Mouse (Mus musculus) CH12.LX (cell line): ENCODE data around the gene Cd200. TPM values are rescaled to one million over a fixed set of nuclear protein-coding genes. Genes with fewer than 3 reads are reported as not detected.

Experiments used
- DNase-seq: peaks from one replicate; pipeline ENCODE4 v3.0.0-alpha.2; 2013; ENCODE audit errors: extremely low read depth
- H3K27ac ChIP-seq: 2 replicates; pipeline ENCODE4 v1.5.1; 2012; ENCODE audit warnings: low read depth, mild to moderate bottlenecking, control low read depth, moderate library complexity; ENCODE audit not compliant: insufficient read depth
- H3K27me3 ChIP-seq: replicated peaks from 2 replicates; pipeline ENCODE3; 2012; ENCODE audit warnings: inconsistent platforms
- H3K36me3 ChIP-seq, 2 experiments: replicated peaks in 1 of 2; 2 replicates each; pipeline versions ENCODE3 to v1.6.1; 2012; ENCODE audit warnings: inconsistent platforms in 1 of 2, low read length in 1 of 2, mild to moderate bottlenecking in 1 of 2, mixed read lengths in 1 of 2, moderate library complexity in 1 of 2; ENCODE audit not compliant: control insufficient read depth in 1 of 2, insufficient read depth in 1 of 2
- H3K4me1 ChIP-seq, 2 experiments: 2 replicates each; pipeline ENCODE4 v1.6.1; 2012; ENCODE audit warnings: inconsistent platforms in 1 of 2, moderate library complexity in 1 of 2; ENCODE audit not compliant: insufficient read depth in 2 of 2, control insufficient read depth in 1 of 2
- H3K4me2 ChIP-seq: 2 replicates; pipeline ENCODE4 v1.6.1; 2012; ENCODE audit warnings: low read depth, mild to moderate bottlenecking, control low read depth; ENCODE audit not compliant: poor library complexity, insufficient read depth, severe bottlenecking
- H3K4me3 ChIP-seq, 3 experiments: fragments of 150-350 bp in 1 of 3; sonication (generic) in 1 of 3; replicated peaks in 1 of 3; 2 replicates each; pipeline versions ENCODE3 to v1.5.1; 2011 to 2012; ENCODE audit warnings: low read depth in 2 of 3, low read length in 2 of 3, mild to moderate bottlenecking in 2 of 3, moderate library complexity in 2 of 3, control low read depth in 1 of 3, improper control_type of control experiment in 1 of 3, inconsistent platforms in 1 of 3, mixed read lengths in 1 of 3; ENCODE audit not compliant: poor library complexity in 1 of 3
- H3K79me2 ChIP-seq: replicated peaks from 2 replicates; pipeline ENCODE4 v1.6.1; 2012; ENCODE audit warnings: mild to moderate bottlenecking, moderate library complexity; ENCODE audit not compliant: control insufficient read depth, poor library complexity, insufficient read depth, severe bottlenecking; ENCODE audit errors: extremely low read depth
- H3K9ac ChIP-seq: 2 replicates; pipeline ENCODE4 v1.6.1; 2012; ENCODE audit warnings: low read depth, mild to moderate bottlenecking, control low read depth, moderate library complexity; ENCODE audit not compliant: insufficient read depth
- H3K9me3 ChIP-seq: replicated peaks from 2 replicates; pipeline ENCODE3; 2012; ENCODE audit warnings: low read length, inconsistent platforms, mixed read lengths
- BHLHE40 ChIP-seq: IDR thresholded peaks from 2 replicates; pipeline ENCODE4 v1.6.1; 2011; ENCODE audit warnings: mild to moderate bottlenecking, low read depth, low read length, improper control_type of control experiment
- CHD2 ChIP-seq: IDR thresholded peaks from 2 replicates; pipeline ENCODE4 v1.6.1; 2011; ENCODE audit warnings: low read length, improper control_type of control experiment
- CTCF ChIP-seq, 2 experiments: IDR thresholded peaks in 1 of 2; conservative IDR thresholded peaks in 1 of 2; 2 replicates each; pipeline ENCODE4 v1.5.1; 2011 to 2012; ENCODE audit warnings: low read depth in 2 of 2, low read length in 2 of 2, improper control_type of control experiment in 1 of 2, inconsistent platforms in 1 of 2, mild to moderate bottlenecking in 1 of 2, moderate library complexity in 1 of 2
- ELF1 ChIP-seq: IDR thresholded peaks from 2 replicates; pipeline ENCODE4 v1.6.1; 2014; ENCODE audit warnings: low read depth, mild to moderate bottlenecking, inconsistent platforms, low read length, improper control_type of control experiment
- EP300 ChIP-seq: IDR thresholded peaks from 2 replicates; pipeline ENCODE4 v1.6.1; 2011; ENCODE audit warnings: low read length, improper control_type of control experiment
- ETS1 ChIP-seq: conservative IDR thresholded peaks from 2 replicates; pipeline ENCODE4 v1.6.1; 2012; ENCODE audit warnings: low read depth, mild to moderate bottlenecking, inconsistent platforms, low read length, improper control_type of control experiment, moderate library complexity
- GABPA ChIP-seq: IDR thresholded peaks from 2 replicates; pipeline ENCODE4 v1.6.1; 2012; ENCODE audit warnings: low read depth, low read length, improper control_type of control experiment, inconsistent platforms; ENCODE audit not compliant: insufficient replicate concordance
- HCFC1 ChIP-seq: IDR thresholded peaks from 2 replicates; pipeline ENCODE4 v1.6.1; 2012; ENCODE audit warnings: low read depth, mild to moderate bottlenecking, inconsistent platforms, low read length, improper control_type of control experiment
- JUN ChIP-seq: IDR thresholded peaks from 2 replicates; pipeline ENCODE4 v1.6.1; 2011; ENCODE audit warnings: low read depth, mild to moderate bottlenecking, low read length, improper control_type of control experiment, moderate library complexity; ENCODE audit not compliant: insufficient read depth
- KAT2A ChIP-seq: IDR thresholded peaks from 2 replicates; pipeline ENCODE4 v1.6.1; 2012; ENCODE audit warnings: low read length, improper control_type of control experiment, inconsistent platforms; ENCODE audit not compliant: insufficient replicate concordance
- MAFK ChIP-seq: IDR thresholded peaks from 2 replicates; pipeline ENCODE4 v1.6.1; 2011; ENCODE audit warnings: low read length, improper control_type of control experiment; ENCODE audit not compliant: insufficient replicate concordance
- MAX ChIP-seq: IDR thresholded peaks from 2 replicates; pipeline ENCODE4 v1.6.1; 2011; ENCODE audit warnings: low read length, improper control_type of control experiment
- MAZ ChIP-seq: IDR thresholded peaks from 2 replicates; pipeline ENCODE4 v1.6.1; 2012; ENCODE audit warnings: low read depth, mild to moderate bottlenecking, inconsistent platforms, low read length, improper control_type of control experiment, moderate library complexity
- MEF2A ChIP-seq: IDR thresholded peaks from 2 replicates; pipeline ENCODE4 v1.6.1; 2014; ENCODE audit warnings: low read depth, mild to moderate bottlenecking, inconsistent platforms, low read length, improper control_type of control experiment, borderline replicate concordance
- MXI1 ChIP-seq: IDR thresholded peaks from 2 replicates; pipeline ENCODE4 v1.6.1; 2011; ENCODE audit warnings: mild to moderate bottlenecking, low read depth, low read length, improper control_type of control experiment
- NELFE ChIP-seq: IDR thresholded peaks from 2 replicates; pipeline ENCODE4 v1.6.1; 2011; ENCODE audit warnings: low read depth, low read length, improper control_type of control experiment
- NRF1 ChIP-seq: IDR thresholded peaks from 2 replicates; pipeline ENCODE4 v1.6.1; 2014; ENCODE audit warnings: low read depth, mild to moderate bottlenecking, inconsistent platforms, low read length, improper control_type of control experiment, moderate library complexity
- PAX5 ChIP-seq: IDR thresholded peaks from 2 replicates; pipeline ENCODE4 v1.6.1; 2012; ENCODE audit warnings: low read length, inconsistent platforms, mixed read lengths
- POLR2A ChIP-seq: IDR thresholded peaks from 2 replicates; pipeline ENCODE4 v1.6.1; 2011; ENCODE audit warnings: low read depth, mild to moderate bottlenecking, improper control_type of control experiment, low read length
- RAD21 ChIP-seq: IDR thresholded peaks from 2 replicates; pipeline ENCODE4 v1.6.1; 2011; ENCODE audit warnings: low read depth, mild to moderate bottlenecking, low read length, improper control_type of control experiment, moderate library complexity
- RCOR1 ChIP-seq: conservative IDR thresholded peaks from 2 replicates; pipeline ENCODE4 v1.6.1; 2012; ENCODE audit warnings: low read depth, mild to moderate bottlenecking, inconsistent platforms, low read length, improper control_type of control experiment
- SIN3A ChIP-seq: IDR thresholded peaks from 2 replicates; pipeline ENCODE4 v1.6.1; 2012; ENCODE audit warnings: low read length, improper control_type of control experiment, inconsistent platforms
- SMC3 ChIP-seq: IDR thresholded peaks from 2 replicates; pipeline ENCODE4 v1.6.1; 2011; ENCODE audit warnings: low read depth, low read length, improper control_type of control experiment
- TBP ChIP-seq: conservative IDR thresholded peaks from 2 replicates; pipeline ENCODE4 v1.6.1; 2011; ENCODE audit warnings: low read depth, low read length, improper control_type of control experiment
- USF2 ChIP-seq: conservative IDR thresholded peaks from 2 replicates; pipeline ENCODE4 v1.6.1; 2011; ENCODE audit warnings: low read depth, low read length, improper control_type of control experiment
- ZC3H11A ChIP-seq: IDR thresholded peaks from 2 replicates; pipeline ENCODE4 v1.6.1; 2012; ENCODE audit warnings: low read depth, mild to moderate bottlenecking, inconsistent platforms, low read length, improper control_type of control experiment
- ZNF384 ChIP-seq: IDR thresholded peaks from 2 replicates; pipeline ENCODE4 v1.6.1; 2012; ENCODE audit warnings: low read depth, low read length, improper control_type of control experiment, inconsistent platforms
- dilution Hi-C: fragments of 300-500 bp; cut with MboI; formaldehyde crosslinking; loops from 2 replicates; pipeline ENCODE4 v1.14.3; 2020; ENCODE audit warnings: low sequenced_read_pairs; ENCODE audit not compliant: extremely low pct_unique_long_range_greater_than_20kb, extremely low pct_ligation_motif_present
- in situ Hi-C: fragments of 300-500 bp; cut with MboI; formaldehyde crosslinking; loops from 3 replicates; pipeline ENCODE4 v1.14.3; 2019; ENCODE audit warnings: low sequenced_read_pairs, low pct_ligation_motif_present, low pct_unique_long_range_greater_than_20kb, mixed read lengths
- polyA plus RNA-seq: library from polyadenylated mRNA; unstranded; fragments of >175 nt; gene quantifications from 2 replicates; pipeline ENCODE4 v1.2.1, GENCODE M21; 2012; ENCODE audit warnings: low read depth; ENCODE audit not compliant: insufficient read length
- total RNA-seq, 2 experiments: library from RNA; depleted of rRNA; stranded (reverse); fragments of 300-350 nt in 1 of 2; fragments of >200 nt in 1 of 2; gene quantifications; 2 replicates each; pipeline ENCODE4 v1.2.3; 2012 to 2014

The Cd200 gene
- total RNA-seq (2012; rRNA removed) (63.0 and 77.5 TPM in 2 replicates), total RNA-seq (2014; rRNA removed) (13.7 and 15.1 TPM in 2 replicates), polyA plus RNA-seq (15.3 and 17.0 TPM in 2 replicates)

- Histone ChIP-seq H3K9ac (peak within 1 kb of the TSS; percentile 80), H3K27me3 (no peaks in the 10 kb centered on the region), H3K4me3 (peak within 1 kb of the TSS; percentile 71 to 93 (median 89)), H3K9me3 (no peaks in the 10 kb centered on the region), H3K36me3 (no peaks in the 10 kb centered on the region), H3K79me2 (peaks cover 14% of the 10 kb centered on the region), H3K4me1 (peaks cover 3 to 27% of the 10 kb centered on the region in 2 experiments; a peak in 2 of 4 replicates), H3K27ac (peak within 1 kb of the TSS; percentile 10; the same call in 1 of the 2 replicates), H3K4me2 (peak within 1 kb of the TSS; percentile 24)
- TF ChIP-seq JUN (no peak), ELF1 (no peak), SIN3A (0 out of 2 replicates have a peak, but pooled peaks have one; percentile 43), TBP (0 out of 2 replicates have a peak, but pooled peaks have one; percentile 38), MXI1 (peak; percentile 55; the same call in 1 of the 2 replicates), MAZ (peak; percentile 82; the same call in 1 of the 2 replicates), EP300 (no peak), RAD21 (peak; percentile 28), PAX5 (no peak), CHD2 (no peak), MAFK (no peak), RCOR1 (no peak), CTCF (conservative IDR thresholded peaks at IDR 0.05 in 1 of 2, IDR thresholded peaks at IDR 0.05 in 1 of 2; ENCODE audit: low read depth in 2 of 2, low read length in 2 of 2) (peak in 1 of 2 experiments; percentile 56; a peak in 2 of 4 replicates), USF2 (no peak), ZNF384 (no peak), ETS1 (no peak), NELFE (peak; percentile 68), MAX (no peak; the same call in 1 of the 2 replicates), POLR2A (peak; percentile 77), MEF2A (0 out of 2 replicates have a peak, but pooled peaks have one; percentile 17), ZC3H11A (no peak)
- peak; percentile 72 for DNase-seq
- in situ Hi-C loops (loop anchor here (10.0 kb wide), 1 partner anchor 74 kb away; no protein-coding TSS in a partner anchor), dilution Hi-C loops (no loop called here)
These were observed at the start of gene Cd200 for GRCm38 (mm10) chr16:45408425-45409063. Cd200 (minus strand) TSS chr16:45409053.

- no peak overlapping the region for H3K4me3 ChIP-seq
- in situ Hi-C loops, result no loop called here
These were observed 45.9 kb upstream of the Cd200 start for GRCm38 (mm10) chr16:45454762-45455161.

More at GRCm38 (mm10) chr16:45454762-45455161, 45.9 kb upstream of the Cd200 start:
- Histone ChIP-seq H3K79me2 (no peaks in the 10 kb centered on the region), H3K27ac (no peak overlapping the region), H3K9me3 (no peaks in the 10 kb centered on the region), H3K9ac (no peak overlapping the region), H3K4me1 (no peaks in the 10 kb centered on the region), H3K27me3 (no peaks in the 10 kb centered on the region), H3K36me3 (no peaks in the 10 kb centered on the region), H3K4me2 (no peak overlapping the region)
- no peak for DNase-seq
- TF ChIP-seq SIN3A (no peak), PAX5 (no peak), MXI1 (no peak), SMC3 (no peak), JUN (no peak), USF2 (no peak), GABPA (no peak), RAD21 (no peak), ETS1 (no peak), NRF1 (no peak), BHLHE40 (no peak), HCFC1 (no peak), MAFK (no peak), KAT2A (no peak)
- dilution Hi-C loops, result no loop called here
